ENCODE assay signal across 9 mouse cellular contexts in genomic region chr16:21389316-21389715, GRCm38 (mm10). TPM values are rescaled to one million over a fixed set of nuclear protein-coding genes. Genes with fewer than 3 reads are reported as not detected.
A peak's percentile ranks its signal among the peaks of the same experiment; 100 is the strongest.
DNase-seq lines count a peak whose midpoint lies in the region.
"Had no signal": no experiment of that assay in that cellular context is flagged by ENCODE, and none has a peak within 500 bp of the region (broad histone marks: within the 10 kb centered on the region; RNA-seq: fewer than 3 reads in every experiment).

No protein-coding gene starts in this region.

- DNase-seq in heart, postnatal 10 days, result peak; percentile 53 to 63
- no peak for DNase-seq in heart, adult 8-10 months (ENCODE audit: low spot score)
- peak; percentile 77 for DNase-seq in adipocyte (ENCODE audit: low spot score)
- DNase-seq in gastrocnemius, postnatal 36 days, result peak; percentile 45 to 57
- DNase-seq in lung, postnatal 10 days, result peak; percentile 85
- no peak for DNase-seq in thymus, postnatal 14 days
- DNase-seq in spleen, adult 12 weeks (ENCODE audit: low spot score), result no peak
- no peak for DNase-seq in yolk sac, embryonic 10.5 days (ENCODE audit: low spot score)
- DNase-seq: right cerebral cortex, postnatal 25 days had no signal

- intact Hi-C loops in heart, postnatal 10 days (cut with DNase I), result loop anchor here (10.0 kb wide), 1 partner anchor 675 kb away; the partner anchor contains the start of genes Clcn2 and Polr2h
- intact Hi-C loops in gastrocnemius, postnatal 36 days (cut with DNase I), result loop anchor here (5.0 kb wide), 1 partner anchor 142 kb away; no protein-coding TSS in a partner anchor

RNA-seq across cellular contexts. Expression of gene Vps8, which starts 33.6 kb away (rescaled TPM):
- total RNA-seq in heart, postnatal 10 days (2021), result 10 to 100 TPM; 23.0 to 23.2 TPM
- 10 to 100 TPM; 24.2 to 30.6 (median 27.2) TPM for total RNA-seq in heart, adult 8-10 months (2022)
- total RNA-seq in gastrocnemius, postnatal 36 days (2021), result 1 to 10 TPM; 5.9 to 7.7 TPM

Comparison
In these comparisons a context has a peak if more than half of its experiments do, and no peak if none do; other contexts are left out.
1. DNase-seq: peak in heart, postnatal 10 days (2 of 2), adipocyte (single experiment), gastrocnemius, postnatal 36 days (2 of 2) and lung, postnatal 10 days (single experiment); none in heart, adult 8-10 months (single experiment), thymus, postnatal 14 days (single experiment), spleen, adult 12 weeks (single experiment) and yolk sac, embryonic 10.5 days (single experiment).